Mouse (Mus musculus) hindbrain, embryonic 15.5 days (tissue): Measurements from ENCODE around the gene Sat1. TPM values are rescaled to one million over a fixed set of nuclear protein-coding genes. Genes with fewer than 3 reads are reported as not detected.

Experiments
- ATAC-seq: fragments of 200-750 bp; cut with Nextera tagmentation; 2 replicates; pipeline ENCODE4 v1.8.0; 2017; ENCODE audit warnings: low read depth, moderate number of reproducible peaks, moderate TSS enrichment; ENCODE audit not compliant: low FRiP score
- H3K27ac ChIP-seq: fragments of 300-500 bp; sonication (generic); replicated peaks from 2 replicates; pipeline ENCODE4 v1.5.1; 2015; ENCODE audit warnings: mild to moderate bottlenecking, inconsistent platforms
- H3K27me3 ChIP-seq: fragments of 300-500 bp; sonication (generic); 2 replicates; pipeline ENCODE4 v1.6.1; 2015; ENCODE audit warnings: control low read depth, inconsistent platforms
- H3K36me3 ChIP-seq: fragments of 300-500 bp; sonication (generic); 2 replicates; pipeline ENCODE4 v1.6.1; 2015; ENCODE audit warnings: control low read depth, inconsistent platforms
- H3K4me1 ChIP-seq: fragments of 300-500 bp; sonication (generic); replicated peaks from 2 replicates; pipeline ENCODE4 v1.6.1; 2015; ENCODE audit warnings: control low read depth, inconsistent platforms
- H3K4me2 ChIP-seq: fragments of 300-500 bp; sonication (generic); 2 replicates; pipeline ENCODE4 v1.6.1; 2015; ENCODE audit warnings: moderate library complexity, mild to moderate bottlenecking, inconsistent platforms
- H3K4me3 ChIP-seq: fragments of 300-500 bp; sonication (generic); 2 replicates; pipeline ENCODE4 v1.5.1; 2015; ENCODE audit warnings: mild to moderate bottlenecking, inconsistent platforms
- H3K9ac ChIP-seq: fragments of 300-500 bp; sonication (generic); 2 replicates; pipeline ENCODE4 v1.6.1; 2015; ENCODE audit warnings: inconsistent platforms
- H3K9me3 ChIP-seq: fragments of 300-500 bp; sonication (generic); 2 replicates; pipeline ENCODE4 v1.6.1; 2016; ENCODE audit warnings: control low read depth, inconsistent platforms
- WGBS: fragments of 180-500 bp; shearing (Covaris S2); methylation state at CpG from one replicate; pipeline ENCODE4 v1.1.7; 2015; 5-methylcytosine and 5-hydroxymethylcytosine counted together
- polyA plus RNA-seq: library from polyadenylated mRNA; unstranded; fragments of >200 nt; fragmentation: Nextera tagmentation; extraction: Ambion mirVana; gene quantifications from 2 replicates; pipeline ENCODE4 v1.2.1, GENCODE M21; 2015

The Sat1 gene
- polyA plus RNA-seq, 1 experiment from 2014 or later: 79.0 TPM

- Histone ChIP-seq H3K4me3 (no peak overlapping the region), H3K4me2 (no peak overlapping the region), H3K27ac (no peak overlapping the region), H3K36me3 (no peaks in the 10 kb centered on the region), H3K9me3 (no peaks in the 10 kb centered on the region), H3K27me3 (no peaks in the 10 kb centered on the region), H3K4me1 (no peaks in the 10 kb centered on the region), H3K9ac (no peak overlapping the region)
- WGBS: 93% methylated on average over 4 of the region's 4 CpGs
- no peak for ATAC-seq
Observed at GRCm38 (mm10) chrX:155194979-155195378, 21.3 kb downstream of the Sat1 start.

GRCm38 (mm10) chrX:155193732-155194443 lies 22.4 kb downstream of the Sat1 start:
- H3K4me1 ChIP-seq: no peaks in the 10 kb centered on the region
- no peak for ATAC-seq
- 79% methylated on average over 5 of the region's 5 CpGs for WGBS
- H3K27me3 ChIP-seq: no peaks in the 10 kb centered on the region
- H3K27ac ChIP-seq: no peak overlapping the region
- H3K4me2 ChIP-seq: no peak overlapping the region
- H3K4me3 ChIP-seq: no peak overlapping the region
- H3K9me3 ChIP-seq: no peaks in the 10 kb centered on the region
- H3K36me3 ChIP-seq: no peaks in the 10 kb centered on the region
- no peak overlapping the region for H3K9ac ChIP-seq

- no peak overlapping the region for H3K9ac ChIP-seq
- no peak overlapping the region for H3K4me2 ChIP-seq
- 91% methylated on average over 4 of the region's 4 CpGs for WGBS
- H3K27me3 ChIP-seq: no peaks in the 10 kb centered on the region
- H3K4me3 ChIP-seq: no peak overlapping the region
- ATAC-seq: no peak
- H3K27ac ChIP-seq: no peak overlapping the region
- no peaks in the 10 kb centered on the region for H3K9me3 ChIP-seq
- H3K36me3 ChIP-seq: no peaks in the 10 kb centered on the region
- no peaks in the 10 kb centered on the region for H3K4me1 ChIP-seq
Observed at GRCm38 (mm10) chrX:155191941-155192340, 24.3 kb downstream of the Sat1 start.

- Histone ChIP-seq H3K27me3 (no peaks in the 10 kb centered on the region), H3K36me3 (no peaks in the 10 kb centered on the region), H3K4me3 (no peak overlapping the region), H3K4me1 (no peaks in the 10 kb centered on the region), H3K9me3 (no peaks in the 10 kb centered on the region), H3K4me2 (no peak overlapping the region), H3K27ac (no peak overlapping the region), H3K9ac (no peak overlapping the region)
- no peak for ATAC-seq
- 57% methylated on average over 2 of the region's 2 CpGs for WGBS
Observed at GRCm38 (mm10) chrX:155177640-155178039, 38.6 kb downstream of the Sat1 start.

- no peak for ATAC-seq
- Histone ChIP-seq H3K36me3 (no peaks in the 10 kb centered on the region), H3K9me3 (no peaks in the 10 kb centered on the region), H3K27me3 (no peaks in the 10 kb centered on the region), H3K4me3 (no peak overlapping the region), H3K4me1 (no peaks in the 10 kb centered on the region), H3K4me2 (no peak overlapping the region), H3K27ac (no peak overlapping the region), H3K9ac (no peak overlapping the region)
- WGBS: 80% methylated on average over 2 of the region's 2 CpGs
Observed at GRCm38 (mm10) chrX:155177230-155177629, 39.0 kb downstream of the Sat1 start.

- Histone ChIP-seq H3K9ac (no peak overlapping the region), H3K4me1 (no peaks in the 10 kb centered on the region), H3K4me3 (no peak overlapping the region), H3K27me3 (no peaks in the 10 kb centered on the region), H3K9me3 (no peaks in the 10 kb centered on the region), H3K27ac (no peak overlapping the region), H3K36me3 (no peaks in the 10 kb centered on the region), H3K4me2 (no peak overlapping the region)
- no peak for ATAC-seq
- WGBS: 81% methylated on average over 4 of the region's 4 CpGs
Observed at GRCm38 (mm10) chrX:155175568-155175967, 40.7 kb downstream of the Sat1 start.

GRCm38 (mm10) chrX:155172310-155172709 lies 43.9 kb downstream of the Sat1 start:
- H3K9me3 ChIP-seq: no peaks in the 10 kb centered on the region
- H3K9ac ChIP-seq: no peak overlapping the region
- H3K36me3 ChIP-seq: no peaks in the 10 kb centered on the region
- no peaks in the 10 kb centered on the region for H3K27me3 ChIP-seq
- H3K4me3 ChIP-seq: no peak overlapping the region
- no peak for ATAC-seq
- H3K27ac ChIP-seq: no peak overlapping the region
- no peaks in the 10 kb centered on the region for H3K4me1 ChIP-seq
- no peak overlapping the region for H3K4me2 ChIP-seq

- Histone ChIP-seq H3K27me3 (no peaks in the 10 kb centered on the region), H3K9ac (no peak overlapping the region), H3K4me2 (no peak overlapping the region), H3K27ac (no peak overlapping the region), H3K4me3 (no peak overlapping the region), H3K4me1 (no peaks in the 10 kb centered on the region), H3K9me3 (no peaks in the 10 kb centered on the region), H3K36me3 (no peaks in the 10 kb centered on the region)
- 75% methylated on average over 1 of the region's 1 CpGs for WGBS
- ATAC-seq: no peak
Observed at GRCm38 (mm10) chrX:155171754-155172153, 44.5 kb downstream of the Sat1 start.

- Histone ChIP-seq H3K27ac (no peak overlapping the region), H3K4me1 (no peaks in the 10 kb centered on the region), H3K4me3 (no peak overlapping the region), H3K27me3 (no peaks in the 10 kb centered on the region), H3K36me3 (no peaks in the 10 kb centered on the region), H3K9ac (no peak overlapping the region), H3K9me3 (no peaks in the 10 kb centered on the region), H3K4me2 (no peak overlapping the region)
- no peak for ATAC-seq
- WGBS: 94% methylated on average over 8 of the region's 8 CpGs
Observed at GRCm38 (mm10) chrX:155169886-155170285, 46.4 kb downstream of the Sat1 start.

- WGBS: 94% methylated on average over 3 of the region's 3 CpGs
- no peak for ATAC-seq
Observed at GRCm38 (mm10) chrX:155167667-155168066, 48.6 kb downstream of the Sat1 start.

GRCm38 (mm10) chrX:155166313-155166712 lies 49.9 kb downstream of the Sat1 start:
- 76% methylated on average over 2 of the region's 2 CpGs for WGBS

More at GRCm38 (mm10) chrX:155167667-155168066, 48.6 kb downstream of the Sat1 start:
- Histone ChIP-seq H3K9me3 (no peaks in the 10 kb centered on the region), H3K27ac (no peak overlapping the region), H3K36me3 (no peaks in the 10 kb centered on the region), H3K4me3 (no peak overlapping the region), H3K9ac (no peak overlapping the region), H3K4me1 (no peaks in the 10 kb centered on the region), H3K4me2 (no peak overlapping the region), H3K27me3 (no peaks in the 10 kb centered on the region)

GRCm38 (mm10) chrX:155163553-155163952 lies 52.7 kb downstream of the Sat1 start:
- H3K9ac ChIP-seq: no peak overlapping the region

More at GRCm38 (mm10) chrX:155166313-155166712, 49.9 kb downstream of the Sat1 start:
- Histone ChIP-seq H3K4me1 (no peaks in the 10 kb centered on the region), H3K27me3 (no peaks in the 10 kb centered on the region), H3K9ac (no peak overlapping the region), H3K4me2 (no peak overlapping the region), H3K27ac (no peak overlapping the region), H3K9me3 (no peaks in the 10 kb centered on the region), H3K4me3 (no peak overlapping the region), H3K36me3 (no peaks in the 10 kb centered on the region)
- no peak for ATAC-seq

More at GRCm38 (mm10) chrX:155163553-155163952, 52.7 kb downstream of the Sat1 start:
- Histone ChIP-seq H3K4me1 (no peaks in the 10 kb centered on the region), H3K27me3 (no peaks in the 10 kb centered on the region), H3K36me3 (no peaks in the 10 kb centered on the region), H3K4me2 (no peak overlapping the region), H3K4me3 (no peak overlapping the region), H3K27ac (no peak overlapping the region), H3K9me3 (no peaks in the 10 kb centered on the region)
- WGBS: 71% methylated on average over 1 of the region's 1 CpGs
- no peak for ATAC-seq
